Mouse (Mus musculus) hematopoietic stem cell, adult 5-6 weeks (primary cell): ENCODE data around the gene Mrpl27. TPM values are rescaled to one million over a fixed set of nuclear protein-coding genes. Genes with fewer than 3 reads are reported as not detected.
"Not testable (repeated sequence)": the region's sequence is repeated elsewhere in the genome, so short reads cannot be mapped to it uniquely, and the experiment has no call there.

ENCODE experiments used
- ATAC-seq, 2 experiments: fragments of 125-278 bp in 1 of 2; replicated peaks in 1 of 2; 2 replicates each; pipeline ENCODE4 v1.8.0; 2016 to 2017; ENCODE audit warnings: inconsistent platforms in 2 of 2, mild to moderate bottlenecking in 2 of 2, moderate number of reproducible peaks in 2 of 2, low read depth in 1 of 2, moderate TSS enrichment in 1 of 2; ENCODE audit not compliant: low FRiP score in 2 of 2, poor library complexity in 2 of 2, severe bottlenecking in 2 of 2, insufficient read depth in 1 of 2, low TSS enrichment in 1 of 2
- total RNA-seq: library from RNA; stranded (forward); fragments of 172-1452, 232-1000 nt; gene quantifications from 2 replicates; pipeline ENCODE4 v1.2.3, GENCODE M21; 2017

The Mrpl27 gene
- total RNA-seq, 1 experiment from 2014 or later = 31.3 TPM

GRCm38 (mm10) chr11:94651241-94651640, 2.3 kb upstream of the Mrpl27 start:
- not testable (repeated sequence) for ATAC-seq

- no peak for ATAC-seq
Measured at GRCm38 (mm10) chr11:94652973-94653372, 594 bp upstream of the Mrpl27 start.

GRCm38 (mm10) chr11:94661344-94661743, 7.8 kb downstream of the Mrpl27 start:
- ATAC-seq = no peak

GRCm38 (mm10) chr11:94665281-94665680, 11.7 kb downstream of the Mrpl27 start:
- no peak for ATAC-seq

- no peak for ATAC-seq
Measured at GRCm38 (mm10) chr11:94674984-94675383, 21.4 kb downstream of the Mrpl27 start.

GRCm38 (mm10) chr11:94675446-94675845, 21.9 kb downstream of the Mrpl27 start:
- ATAC-seq = no peak

GRCm38 (mm10) chr11:94676308-94676707, 22.7 kb downstream of the Mrpl27 start:
- ATAC-seq = no peak

- peak; percentile 90 for ATAC-seq
Measured at GRCm38 (mm10) chr11:94676754-94677606, 23.4 kb downstream of the Mrpl27 start, which contains the start of gene Xylt2. TSS of gene Xylt2 (minus strand) at chr11:94677515.

GRCm38 (mm10) chr11:94677607-94678145, 24.1 kb downstream of the Mrpl27 start:
- peak in 1 of 2 experiments; percentile 26; a peak in 1 of 4 replicates for ATAC-seq

- ATAC-seq = no peak
Measured at GRCm38 (mm10) chr11:94680639-94681038, 27.1 kb downstream of the Mrpl27 start.

GRCm38 (mm10) chr11:94681640-94682039, 28.1 kb downstream of the Mrpl27 start:
- ATAC-seq = no peak

GRCm38 (mm10) chr11:94682427-94682826, 28.9 kb downstream of the Mrpl27 start:
- no peak for ATAC-seq

- peak in 1 of 2 experiments; percentile 39; a peak in 1 of 4 replicates for ATAC-seq
Measured at GRCm38 (mm10) chr11:94687178-94687577, 33.6 kb downstream of the Mrpl27 start.

GRCm38 (mm10) chr11:94692502-94692901, 38.9 kb downstream of the Mrpl27 start:
- ATAC-seq = not testable (repeated sequence)

GRCm38 (mm10) chr11:94695508-94695907, 41.9 kb downstream of the Mrpl27 start:
- no peak for ATAC-seq

- ATAC-seq = no peak
Measured at GRCm38 (mm10) chr11:94697140-94697539, 43.6 kb downstream of the Mrpl27 start.

GRCm38 (mm10) chr11:94697703-94698464, 44.3 kb downstream of the Mrpl27 start:
- no peak for ATAC-seq

GRCm38 (mm10) chr11:94699399-94699798, 45.8 kb downstream of the Mrpl27 start:
- ATAC-seq = no peak
